Mouse (Mus musculus): ENCODE measurements around the gene Inf2.

Inf2 gene

DNA sequence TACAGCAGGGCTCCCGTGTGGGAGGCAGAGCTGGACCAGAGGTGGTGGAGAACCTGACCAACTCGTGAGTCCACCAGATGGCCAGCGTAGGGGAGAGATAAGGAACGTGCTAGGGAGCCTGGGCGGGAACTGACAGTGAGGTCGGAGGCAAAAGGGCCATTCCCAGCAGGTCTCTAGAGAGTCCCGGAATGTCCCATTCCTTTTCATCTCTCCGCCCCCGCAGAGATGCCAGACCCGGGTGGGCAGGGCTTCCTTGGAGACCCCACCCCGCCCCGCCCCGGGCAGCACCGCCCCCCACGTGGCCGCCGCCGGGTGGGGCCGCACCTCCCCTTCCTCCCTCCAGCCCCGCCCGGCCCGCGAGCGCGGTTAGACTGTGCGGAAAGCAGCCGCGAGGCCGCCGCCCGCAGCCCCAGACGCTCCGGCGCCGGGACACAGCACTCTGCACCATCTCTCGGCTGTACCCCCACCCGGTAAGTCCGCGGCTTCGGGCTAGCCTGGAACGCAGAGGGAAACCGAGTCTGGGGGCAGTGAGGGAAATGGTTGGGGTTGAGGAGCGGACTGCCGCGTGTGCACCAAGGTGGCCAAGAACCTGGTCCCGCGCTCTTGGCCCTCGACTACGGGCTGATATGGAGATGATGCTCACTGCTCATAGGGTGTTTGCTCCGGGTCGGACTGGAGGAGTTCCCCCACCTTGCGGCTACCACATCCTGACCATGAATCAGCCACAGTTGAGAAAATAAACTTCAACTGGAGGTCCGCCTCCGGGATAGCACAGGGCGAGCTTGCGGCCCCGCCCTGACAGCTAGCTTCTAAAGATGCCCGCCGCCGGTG lies at the start of gene Inf2:
TSS of gene Inf2 (plus strand) at position 359 of the 831 bp plus-strand sequence.
- in situ Hi-C loops (cut with MboI, MseI): no loop called here

GRCm38 (mm10) chr12:112539466-112539965 lies 49.1 kb upstream of the Inf2 start:
- in situ Hi-C loops (cut with MboI, MseI): no loop called here

GRCm38 (mm10) chr12:112540321-112540720 lies 48.3 kb upstream of the Inf2 start:
- in situ Hi-C loops (cut with MboI, MseI): no loop called here

- in situ Hi-C loops (cut with MboI, MseI): no loop called here
Observed at GRCm38 (mm10) chr12:112541483-112542091, 47.0 kb upstream of the Inf2 start.

DNA sequence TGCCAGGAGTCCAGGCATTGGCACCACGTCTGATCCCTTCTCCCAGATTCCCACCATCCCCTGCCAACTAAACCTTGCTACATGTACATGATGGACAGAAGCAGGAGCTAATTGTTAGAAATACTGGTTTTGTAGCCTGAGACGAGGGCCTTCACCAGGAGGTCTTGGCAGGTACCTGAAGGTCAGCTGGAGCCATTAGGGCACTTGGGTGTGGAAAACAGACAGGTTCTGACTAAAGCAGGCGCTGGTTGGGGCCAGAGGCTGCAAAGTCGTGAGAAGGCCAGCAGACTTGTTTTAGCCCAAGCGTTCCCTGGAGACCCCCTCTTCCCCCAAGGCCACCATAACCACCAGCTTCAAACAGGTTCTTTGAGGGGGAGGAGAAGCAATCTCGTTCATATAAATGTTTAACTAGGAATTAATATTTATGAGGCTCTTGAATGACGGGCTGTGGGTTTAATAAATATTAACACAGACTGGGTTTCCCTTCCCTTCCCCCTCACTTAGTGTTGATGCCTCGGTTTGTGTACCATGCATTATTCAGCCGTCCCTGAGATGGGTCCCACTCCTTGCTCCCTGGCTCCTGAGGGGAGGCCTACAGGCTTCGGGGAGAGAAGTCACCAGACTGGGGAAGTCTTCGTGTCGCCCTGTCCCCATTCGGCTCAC lies 46.2 kb upstream of the Inf2 start:
- in situ Hi-C loops (cut with MboI, MseI): no loop called here

DNA sequence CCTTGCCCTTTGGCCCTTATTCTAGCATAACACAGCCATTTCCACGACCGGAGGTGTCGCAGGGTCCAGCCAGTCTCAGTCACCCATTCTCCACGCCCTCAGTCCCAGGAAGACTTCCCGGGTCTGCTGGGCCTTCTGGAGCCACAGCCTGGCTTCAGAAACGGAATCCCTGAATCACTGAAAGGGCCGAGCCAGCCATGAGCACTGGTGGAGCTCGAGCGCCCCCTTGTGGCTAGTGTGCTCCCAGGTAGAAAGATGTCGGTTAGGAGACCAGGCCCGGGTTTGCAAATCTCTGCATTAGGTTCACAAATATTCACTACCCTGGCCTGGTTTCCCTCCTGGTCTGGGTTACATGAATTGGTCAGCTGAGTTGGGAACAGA lies 45.7 kb upstream of the Inf2 start:
- in situ Hi-C loops (cut with MboI, MseI): no loop called here

DNA sequence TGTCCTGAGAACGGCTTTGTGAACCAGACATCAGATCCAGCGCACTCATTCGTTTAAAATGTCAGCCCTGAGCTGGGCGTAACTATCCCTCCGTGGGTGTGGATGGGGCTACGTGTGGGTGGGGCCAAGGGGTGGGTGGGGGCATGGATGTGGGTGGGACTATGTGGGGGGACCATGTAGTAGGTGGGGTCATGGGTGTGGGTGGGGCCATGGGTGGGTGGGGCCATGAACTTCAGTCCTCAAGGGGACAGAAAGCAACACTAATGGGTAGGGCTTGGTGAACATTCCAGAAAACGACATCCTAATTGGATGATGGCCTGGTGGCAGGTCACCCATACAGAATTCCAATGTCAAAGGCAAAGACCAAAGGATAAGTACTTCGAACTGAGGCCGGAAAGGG lies 44.6 kb upstream of the Inf2 start:
- in situ Hi-C loops (cut with MboI, MseI): no loop called here

DNA sequence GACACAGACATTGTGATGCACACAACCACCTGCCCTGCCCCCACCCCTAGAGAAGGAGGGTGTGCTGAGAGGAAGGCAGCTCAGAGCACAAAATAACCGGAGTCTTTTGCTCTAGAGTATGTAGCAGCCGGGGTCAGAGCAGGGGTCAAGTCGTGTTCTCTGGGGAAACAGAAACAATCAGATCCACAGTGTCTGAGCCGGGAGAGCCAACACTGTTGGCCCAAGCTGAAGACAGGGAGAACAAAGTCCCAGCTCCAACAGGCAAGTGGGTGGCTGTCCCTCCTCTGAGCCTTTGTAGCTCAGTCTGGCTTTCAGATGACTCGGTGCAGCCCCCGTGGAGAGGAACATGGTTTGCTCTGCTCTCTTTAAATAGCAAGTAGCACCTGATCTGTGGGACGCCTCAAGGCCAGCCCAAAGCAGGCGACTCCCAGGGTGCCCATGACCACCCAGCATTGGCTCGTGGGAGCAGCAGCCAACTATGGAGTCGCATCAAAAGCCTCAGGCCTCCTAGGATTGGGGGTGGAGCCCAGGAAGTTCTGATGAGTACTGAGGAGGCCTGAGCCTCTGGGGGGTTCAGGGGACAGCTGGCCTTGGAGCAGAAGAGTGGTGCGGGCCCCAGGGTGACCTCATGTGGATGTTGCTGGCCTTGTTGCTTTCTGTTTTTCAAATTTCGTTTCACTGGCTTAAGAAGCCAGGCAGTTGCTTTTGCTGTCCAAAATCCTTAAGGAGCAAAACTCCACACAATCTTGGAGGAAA lies 43.5 kb upstream of the Inf2 start:
- in situ Hi-C loops (cut with MboI, MseI): no loop called here

GRCm38 (mm10) chr12:112546110-112546509 lies 42.5 kb upstream of the Inf2 start:
- in situ Hi-C loops (cut with MboI, MseI): no loop called here

DNA sequence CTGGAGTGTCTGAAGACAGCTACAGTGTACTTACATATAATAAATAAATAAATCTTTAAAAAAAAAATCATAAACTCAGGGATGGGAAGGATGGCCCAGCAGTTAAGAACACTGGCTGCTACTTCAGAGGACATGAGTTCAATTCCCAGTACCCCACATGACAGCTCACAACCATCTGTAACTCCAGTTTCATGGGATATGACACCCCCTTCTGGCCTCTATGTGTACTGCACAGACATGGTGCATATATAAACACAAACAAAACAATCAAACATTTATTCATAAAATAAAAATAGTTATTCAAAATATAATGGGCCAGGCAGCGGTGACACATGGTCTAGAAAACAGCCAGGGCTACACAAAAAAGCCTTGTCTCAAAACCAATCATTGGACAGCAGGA lies 39.3 kb upstream of the Inf2 start:
- in situ Hi-C loops (cut with MboI, MseI): no loop called here

DNA sequence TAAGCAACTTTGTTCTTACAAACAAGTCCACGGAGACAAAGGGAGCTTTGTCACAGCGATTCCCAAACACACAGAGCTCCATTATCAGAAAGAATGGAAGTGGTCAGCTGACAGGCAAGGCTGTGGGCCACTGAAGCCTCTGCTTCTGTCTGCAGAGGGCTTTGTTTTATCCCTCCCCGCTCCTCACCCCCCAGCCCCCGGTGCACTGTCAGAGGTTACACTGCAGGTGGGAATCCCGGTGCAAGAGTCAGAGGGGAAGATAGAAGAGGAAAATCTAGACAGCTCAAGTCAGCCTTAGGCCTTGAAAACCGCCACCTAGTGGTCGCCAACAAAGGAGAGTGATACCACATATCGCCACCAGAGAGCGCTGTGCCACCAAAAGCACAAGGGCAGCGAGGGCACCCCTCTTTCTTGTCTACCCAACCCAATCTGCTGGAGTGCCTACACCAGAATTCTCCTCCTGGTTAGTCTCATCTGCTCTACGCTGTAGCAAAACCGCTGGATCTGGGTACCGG lies 36.7 kb upstream of the Inf2 start:
- in situ Hi-C loops (cut with MboI, MseI): loop anchor here (10.0 kb wide), 1 partner anchor 53 kb away; no protein-coding TSS in a partner anchor

- in situ Hi-C loops (cut with MboI, MseI): loop anchor here (10.0 kb wide), 1 partner anchor 52 kb away; no protein-coding TSS in a partner anchor
Observed at GRCm38 (mm10) chr12:112552520-112552919, 36.1 kb upstream of the Inf2 start.

DNA sequence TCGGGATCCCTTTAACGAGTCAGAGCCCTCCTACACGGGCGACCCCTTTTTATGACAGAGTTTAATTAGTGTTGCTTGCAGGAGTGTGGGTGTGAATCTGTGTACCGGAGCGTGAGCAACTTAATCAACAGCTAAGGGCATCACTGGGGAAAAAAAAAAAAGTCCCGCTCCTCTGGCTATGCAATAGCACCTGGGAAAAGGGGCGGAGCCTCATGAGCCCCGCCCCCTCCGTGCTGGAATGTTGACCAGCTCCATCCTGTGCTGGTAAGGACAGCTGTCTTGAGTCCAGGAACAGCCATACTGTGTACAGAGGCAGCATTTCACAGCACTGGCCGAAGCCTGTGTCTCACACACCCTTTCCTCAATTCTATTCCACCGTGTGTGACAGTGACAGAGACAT lies 33.7 kb upstream of the Inf2 start:
- in situ Hi-C loops (cut with MboI, MseI): loop anchor here (10.0 kb wide), 1 partner anchor 50 kb away; no protein-coding TSS in a partner anchor

DNA sequence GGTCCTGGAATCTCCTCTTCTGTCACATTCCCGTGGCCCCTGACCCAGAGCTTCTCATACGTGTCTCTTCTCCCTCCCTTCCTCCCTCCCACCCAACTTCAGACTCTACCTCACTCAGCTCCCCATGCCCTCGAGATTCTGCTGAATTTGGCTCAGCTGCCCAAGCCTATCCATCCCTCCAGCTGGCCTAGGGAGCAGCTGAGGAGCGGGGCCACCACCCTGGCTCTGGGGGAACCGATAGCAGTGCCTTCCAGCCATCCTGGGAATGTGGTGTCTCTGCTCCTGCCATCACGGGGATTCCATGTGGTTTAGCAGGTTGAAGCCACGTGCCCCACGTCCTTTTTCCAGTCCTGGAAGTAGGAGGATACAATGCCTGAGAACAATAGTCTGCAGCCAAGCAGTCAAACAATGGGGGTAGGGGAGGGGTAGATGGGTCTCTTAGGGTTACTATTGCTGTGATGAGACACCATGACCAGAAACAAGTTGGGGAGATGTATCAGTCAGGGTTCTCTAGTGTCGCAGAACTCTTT lies 32.0 kb upstream of the Inf2 start:
- in situ Hi-C loops (cut with MboI, MseI): loop anchor here (10.0 kb wide), 1 partner anchor 48 kb away; no protein-coding TSS in a partner anchor

DNA sequence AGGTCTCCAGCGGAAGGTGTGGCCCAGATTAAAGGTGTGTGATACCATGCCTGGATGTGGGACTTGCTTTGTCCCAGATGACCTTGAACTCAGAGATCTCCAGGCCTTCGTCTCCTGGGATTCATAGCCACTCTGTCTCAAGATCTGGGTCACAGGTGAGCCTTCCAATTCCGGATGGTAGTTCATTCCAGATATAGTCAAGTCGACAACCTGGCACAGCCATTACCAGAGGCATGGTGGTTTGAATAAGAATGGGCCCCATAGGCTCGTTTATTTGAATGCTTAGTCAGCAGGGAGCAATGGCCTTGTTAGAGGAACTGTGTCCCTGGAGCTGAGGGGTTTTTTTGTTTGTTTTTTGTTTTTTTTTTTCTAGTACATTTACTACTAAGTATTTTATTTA lies 31.4 kb upstream of the Inf2 start:
- in situ Hi-C loops (cut with MboI, MseI): loop anchor here (10.0 kb wide), 1 partner anchor 48 kb away; no protein-coding TSS in a partner anchor

DNA sequence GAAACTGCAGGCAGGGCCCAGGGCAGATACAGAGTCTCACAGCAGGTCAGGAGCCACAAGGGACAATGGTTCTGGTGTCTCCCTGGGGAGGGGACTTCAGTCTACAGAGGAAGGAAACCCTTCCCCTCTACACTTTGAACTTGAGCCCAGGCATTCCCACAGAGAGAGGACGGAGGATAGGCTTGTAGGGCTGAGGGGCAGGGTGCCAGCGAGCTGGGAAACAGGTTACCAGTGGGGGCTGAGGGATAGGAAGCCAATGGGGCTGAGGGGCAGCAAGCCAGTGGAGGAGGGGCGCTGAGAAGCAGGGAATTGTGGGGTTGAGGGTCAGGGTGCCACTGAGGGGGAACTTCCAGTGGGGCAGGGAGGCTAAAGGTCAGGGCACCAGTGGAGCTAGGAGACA lies 29.4 kb upstream of the Inf2 start:
- in situ Hi-C loops (cut with MboI, MseI): loop anchor here (10.0 kb wide), 1 partner anchor 46 kb away; no protein-coding TSS in a partner anchor

GRCm38 (mm10) chr12:112559671-112560070 lies 28.9 kb upstream of the Inf2 start:
- in situ Hi-C loops (cut with MboI, MseI): loop anchor here (10.0 kb wide), 1 partner anchor 45 kb away; no protein-coding TSS in a partner anchor

DNA sequence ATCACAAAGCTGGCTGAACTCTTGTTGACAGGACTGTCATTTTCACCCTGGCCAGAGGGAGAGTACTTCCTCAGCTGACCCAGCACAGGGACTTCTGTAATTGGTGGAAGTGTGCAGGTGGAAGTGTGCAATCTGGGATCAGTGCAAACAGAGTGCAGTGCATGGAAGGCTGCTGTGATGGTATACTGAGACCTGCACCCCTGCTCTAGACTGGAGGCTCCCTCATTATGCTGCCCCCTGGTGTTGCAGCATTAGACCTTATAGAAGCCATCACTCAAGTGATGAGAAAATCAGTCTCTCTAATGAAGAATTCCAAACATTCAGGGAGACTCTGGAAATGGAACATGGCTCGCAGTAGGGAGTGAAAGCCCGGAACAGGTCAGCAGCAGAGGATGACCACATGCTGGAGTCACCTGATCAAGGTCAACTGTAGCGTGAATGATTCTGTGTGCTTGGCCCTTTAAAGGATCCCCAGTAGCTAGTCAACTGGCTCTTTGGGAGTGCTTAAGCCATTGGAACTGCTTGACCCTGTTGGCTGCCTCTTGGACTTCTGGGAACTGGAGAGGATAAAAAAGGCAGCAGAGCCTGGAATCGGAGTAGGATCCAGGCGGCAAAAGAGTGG lies 28.3 kb upstream of the Inf2 start:
- in situ Hi-C loops (cut with MboI, MseI): no loop called here

DNA sequence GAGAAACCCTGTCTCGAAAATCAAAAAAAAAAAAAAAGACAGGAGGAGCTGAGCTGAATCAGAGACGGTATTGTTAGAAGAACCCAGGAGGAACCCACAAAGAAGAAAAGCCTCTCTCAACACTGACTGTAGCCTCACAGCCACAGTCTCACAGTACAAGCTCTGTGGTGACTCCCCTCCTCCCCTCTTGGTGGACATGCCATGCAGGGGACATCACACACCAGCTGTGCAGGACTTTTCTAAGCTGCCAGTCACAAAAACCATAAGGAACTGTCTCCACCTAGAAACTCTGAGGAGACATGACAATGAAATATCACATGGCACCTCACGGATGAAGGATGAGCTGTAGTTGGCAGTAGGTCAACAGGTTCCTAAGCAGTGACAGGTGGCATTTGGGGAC lies 27.4 kb upstream of the Inf2 start:
- in situ Hi-C loops (cut with MboI, MseI): no loop called here

GRCm38 (mm10) chr12:112562462-112562861 lies 26.1 kb upstream of the Inf2 start:
- in situ Hi-C loops (cut with MboI, MseI): no loop called here
